9 mouse cellular contexts compared by ENCODE assay signal in the genomic region with DNA sequence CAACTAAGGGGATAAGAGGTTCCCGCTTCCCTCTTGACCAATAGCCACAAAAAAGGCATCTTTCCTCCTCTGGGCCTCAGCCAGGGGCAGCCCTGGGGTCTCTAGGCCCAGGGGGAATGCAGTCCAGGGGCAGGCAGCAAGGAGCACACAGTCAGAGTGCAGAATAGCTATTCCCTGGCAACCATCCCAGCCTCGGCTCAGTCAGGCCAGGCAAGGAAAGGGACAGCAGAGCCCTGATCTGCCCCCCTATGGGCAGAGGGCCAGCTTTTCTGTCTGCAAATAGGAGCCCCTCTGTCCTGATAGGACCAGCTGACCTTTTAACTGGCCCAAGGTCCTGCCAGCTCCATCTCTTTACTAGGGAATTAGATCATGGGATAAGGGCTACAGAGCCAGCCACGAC.
DNase-seq lines count a peak whose midpoint lies in the region; ATAC-seq lines count a peak whose summit lies in the region.
"Had no signal": no experiment of that assay in that cellular context is flagged by ENCODE, and none has a peak within 500 bp of the region (broad histone marks: within the 10 kb centered on the region; RNA-seq: fewer than 3 reads in every experiment).

No protein-coding gene starts in this region.

- H3K36me3 ChIP-seq in embryonic facial prominence, embryonic 15.5 days = peaks cover 66% of the 10 kb centered on the region
- peaks cover 98% of the 10 kb centered on the region for H3K36me3 ChIP-seq in heart, embryonic 14.5 days (ENCODE audit: control insufficient read depth, insufficient read depth, low read length)
- peaks cover 98% of the 10 kb centered on the region for H3K36me3 ChIP-seq in limb, embryonic 10.5 days

- H3K4me1 ChIP-seq in embryonic facial prominence, embryonic 15.5 days = peaks cover 19% of the 10 kb centered on the region; the same call in 1 of the 2 replicates
- H3K4me1 ChIP-seq in heart, embryonic 14.5 days (ENCODE audit: control insufficient read depth in 2 of 2, insufficient read depth in 2 of 2, low read length in 2 of 2) = peaks cover 37 to 55% of the 10 kb centered on the region in 2 experiments
- peaks cover 6% of the 10 kb centered on the region for H3K4me1 ChIP-seq in limb, embryonic 10.5 days
- H3K4me1 ChIP-seq: midbrain, embryonic 12.5 days had no signal

- no peaks in the 10 kb centered on the region for H3K9me3 ChIP-seq in embryonic facial prominence, embryonic 15.5 days (replicated peaks)
- H3K9me3 ChIP-seq in heart, embryonic 14.5 days (ENCODE audit: control insufficient read depth, low read length) = no peaks in the 10 kb centered on the region
- no peaks in the 10 kb centered on the region for H3K9me3 ChIP-seq in limb, embryonic 10.5 days (replicated peaks)
- H3K9me3 ChIP-seq: midbrain, embryonic 12.5 days had no signal

- 66% methylated on average over 3 of the region's 3 CpGs for WGBS in embryonic facial prominence, embryonic 15.5 days
- 34% methylated on average over 3 of the region's 3 CpGs for WGBS in heart, embryonic 14.5 days
- whole genome bisulfite sequencing in limb, embryonic 10.5 days = 77% methylated on average over 3 of the region's 3 CpGs

- H3K4me2 ChIP-seq in embryonic facial prominence, embryonic 15.5 days (replicated peaks) = no peak overlapping the region
- H3K4me2 ChIP-seq in heart, embryonic 14.5 days (ENCODE audit: low read length) = no peak overlapping the region
- H3K4me2 ChIP-seq: midbrain, embryonic 12.5 days had no signal

- H3K4me3 ChIP-seq in embryonic facial prominence, embryonic 15.5 days (replicated peaks) = no peak overlapping the region
- no peak overlapping the region for H3K4me3 ChIP-seq in heart, embryonic 14.5 days (ENCODE audit: control insufficient read depth in 1 of 2, insufficient read depth in 1 of 2, low read depth in 1 of 2, low read length in 2 of 2)
- no peak overlapping the region for H3K4me3 ChIP-seq in limb, embryonic 10.5 days
- H3K4me3 ChIP-seq: midbrain, embryonic 12.5 days had no signal

- H3K27ac ChIP-seq in embryonic facial prominence, embryonic 15.5 days (replicated peaks) = no peak overlapping the region
- peak overlapping the region; percentile 76 to 85 for H3K27ac ChIP-seq in heart, embryonic 14.5 days (replicated peaks in 1 of 2; ENCODE audit: control insufficient read depth in 1 of 2, insufficient read depth in 1 of 2, low read depth in 2 of 2, low read length in 2 of 2)
- H3K27ac ChIP-seq in limb, embryonic 10.5 days = peak overlapping the region; percentile 26; the same call in 1 of the 2 replicates
- H3K27ac ChIP-seq: midbrain, embryonic 12.5 days had no signal

- H3K27me3 ChIP-seq in embryonic facial prominence, embryonic 15.5 days = no peaks in the 10 kb centered on the region
- H3K27me3 ChIP-seq in heart, embryonic 14.5 days (ENCODE audit: control insufficient read depth, insufficient read depth, low read length) = no peaks in the 10 kb centered on the region
- no peaks in the 10 kb centered on the region for H3K27me3 ChIP-seq in limb, embryonic 10.5 days (ENCODE audit: low read depth, poor library complexity, severe bottlenecking)
- H3K27me3 ChIP-seq: midbrain, embryonic 12.5 days had no signal

- ATAC-seq in embryonic facial prominence, embryonic 15.5 days (ENCODE audit: insufficient number of reproducible peaks, low FRiP score, low TSS enrichment, low read depth) = 0 out of 2 replicates have a peak, but pooled peaks have one; percentile 12
- peak; percentile 81 for ATAC-seq in heart, embryonic 14.5 days (ENCODE audit: insufficient number of reproducible peaks, insufficient read depth, low FRiP score, low read depth)

- H3K9ac ChIP-seq in embryonic facial prominence, embryonic 15.5 days = no peak overlapping the region
- H3K9ac ChIP-seq in heart, embryonic 14.5 days (ENCODE audit: low read length) = peak overlapping the region; percentile 47; the same call in 1 of the 2 replicates
- H3K9ac ChIP-seq: midbrain, embryonic 12.5 days had no signal

- DNase-seq in kidney, postnatal 14 days = peak; percentile 49
- no peak for DNase-seq in kidney, adult 11 months
- no peak for DNase-seq in limb, embryonic 10.5 days (ENCODE audit: low spot score)
- DNase-seq in thymus, postnatal 25 days = no peak
- no peak for DNase-seq in lung, postnatal 14 days
- DNase-seq in adrenal gland, adult 2 months = no peak
